Mouse (Mus musculus) forebrain, embryonic 14.5 days (tissue): ENCODE results near the gene Scn1b. TPM values are rescaled to one million over a fixed set of nuclear protein-coding genes. Genes with fewer than 3 reads are reported as not detected.

Experiments
- ATAC-seq: fragments of 200-750 bp; cut with Nextera tagmentation; 2 replicates; pipeline ENCODE4 v1.8.0; 2017; ENCODE audit warnings: mild to moderate bottlenecking, moderate library complexity
- DNase-seq: peaks from one replicate; pipeline ENCODE4 v3.0.0-alpha.2; 2015; ENCODE audit warnings: low spot score
- H3K27ac ChIP-seq: fragments of 300-500 bp; sonication (generic); 2 replicates; pipeline ENCODE4 v1.5.1; 2014; ENCODE audit warnings: low read depth, mild to moderate bottlenecking, control low read depth, low read length, moderate library complexity
- H3K27me3 ChIP-seq: fragments of 300-500 bp; sonication (generic); replicated peaks from 2 replicates; pipeline ENCODE4 v1.6.1; 2014; ENCODE audit warnings: low read length, control low read depth, mixed read lengths; ENCODE audit not compliant: control insufficient read depth, insufficient read depth
- H3K36me3 ChIP-seq: fragments of 300-500 bp; sonication (generic); 2 replicates; pipeline ENCODE4 v1.6.1; 2014; ENCODE audit warnings: low read length, control low read depth; ENCODE audit not compliant: control insufficient read depth, insufficient read depth
- H3K4me1 ChIP-seq: fragments of 300-500 bp; sonication (generic); 2 replicates; pipeline ENCODE4 v1.6.1; 2014; ENCODE audit warnings: antibody characterized with exemption, low read length, control low read depth; ENCODE audit not compliant: control insufficient read depth, insufficient read depth
- H3K4me2 ChIP-seq: fragments of 300-500 bp; sonication (generic); 2 replicates; pipeline ENCODE4 v1.6.1; 2014; ENCODE audit warnings: mild to moderate bottlenecking, control low read depth, low read length
- H3K4me3 ChIP-seq: fragments of 300-500 bp; sonication (generic); 2 replicates; pipeline ENCODE4 v1.5.1; 2014; ENCODE audit warnings: low read depth, low read length, control low read depth
- H3K9ac ChIP-seq: fragments of 300-500 bp; sonication (generic); 2 replicates; pipeline ENCODE4 v1.6.1; 2014; ENCODE audit warnings: mild to moderate bottlenecking, low read length, control low read depth, moderate library complexity
- H3K9me3 ChIP-seq: fragments of 300-500 bp; sonication (generic); replicated peaks from 2 replicates; pipeline ENCODE4 v1.6.1; 2016; ENCODE audit warnings: low read length, control low read depth, mixed read lengths; ENCODE audit not compliant: control insufficient read depth
- WGBS: fragments of 180-500 bp; shearing (Covaris S2); extraction: QIAGEN DNeasy Blood & Tissue Kit; methylation state at CpG from one replicate; pipeline ENCODE4 v1.1.7; 2014; 5-methylcytosine and 5-hydroxymethylcytosine counted together
- polyA plus RNA-seq: library from polyadenylated mRNA; unstranded; fragments of >200 nt; fragmentation: Nextera tagmentation; extraction: Ambion mirVana; gene quantifications from 2 replicates; pipeline ENCODE4 v1.2.1, GENCODE M21; 2014

Scn1b gene
- polyA plus RNA-seq, 1 experiment from 2014 or later, result 2.8 TPM

DNA sequence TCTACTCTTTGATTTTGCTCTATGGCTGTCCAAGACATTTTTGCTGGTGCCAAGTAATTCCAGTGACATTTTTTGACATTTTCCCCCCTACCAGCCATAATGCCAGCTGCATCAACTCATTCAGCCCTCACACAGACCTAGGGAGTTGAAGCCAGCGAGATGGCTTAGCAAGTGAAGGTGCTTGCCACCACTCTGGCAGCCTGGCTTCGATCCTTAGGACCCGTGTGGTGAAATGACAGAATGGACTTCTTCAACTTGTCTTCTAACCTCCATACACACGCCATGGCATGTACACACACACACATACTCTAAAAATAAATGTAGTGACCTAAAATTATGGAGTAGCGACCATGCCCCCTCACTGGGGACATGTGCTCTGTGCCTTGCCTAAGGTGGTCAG lies 2.4 kb downstream of the Scn1b start:
- H3K4me1 ChIP-seq, result peaks cover 3% of the 10 kb centered on the region; the same call in 1 of the 2 replicates
- peaks cover 14% of the 10 kb centered on the region for H3K36me3 ChIP-seq
- H3K27me3 ChIP-seq, result peaks cover 19% of the 10 kb centered on the region
- DNase-seq (no peak), ATAC-seq (no peak)
- no peak overlapping the region for H3K9ac ChIP-seq
- 86% methylated on average over 5 of the region's 5 CpGs for WGBS
- H3K4me2 ChIP-seq, result no peak overlapping the region
- H3K9me3 ChIP-seq, result no peaks in the 10 kb centered on the region
- H3K4me3 ChIP-seq, result no peak overlapping the region
- no peak overlapping the region for H3K27ac ChIP-seq

DNA sequence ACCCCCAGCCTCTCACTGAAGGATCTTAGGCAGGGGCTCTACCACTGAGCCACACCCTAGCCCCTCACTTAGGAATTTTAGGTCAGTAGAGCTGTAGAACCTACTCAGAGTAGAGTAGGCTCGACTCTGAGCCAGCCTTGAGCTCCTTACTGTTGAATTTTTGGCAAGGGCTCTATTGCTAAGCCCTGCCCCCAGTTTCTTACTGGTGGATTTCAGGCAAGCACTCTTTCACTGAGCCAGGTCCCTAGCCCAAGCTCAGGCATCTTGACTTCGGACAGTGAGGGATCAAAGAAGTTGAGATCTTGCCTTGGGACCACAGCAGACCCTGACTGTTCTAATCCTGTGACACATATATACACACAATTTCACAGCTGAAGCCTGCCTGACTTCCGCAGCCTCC lies 3.1 kb downstream of the Scn1b start:
- Histone ChIP-seq H3K9ac (no peak overlapping the region), H3K9me3 (no peaks in the 10 kb centered on the region), H3K4me1 (peaks cover 3% of the 10 kb centered on the region; the same call in 1 of the 2 replicates), H3K27me3 (peaks cover 19% of the 10 kb centered on the region), H3K4me2 (no peak overlapping the region), H3K27ac (no peak overlapping the region), H3K36me3 (peaks cover 7% of the 10 kb centered on the region), H3K4me3 (no peak overlapping the region)
- ATAC-seq (no peak), DNase-seq (no peak)
- WGBS, result 79% methylated on average over 3 of the region's 3 CpGs

DNA sequence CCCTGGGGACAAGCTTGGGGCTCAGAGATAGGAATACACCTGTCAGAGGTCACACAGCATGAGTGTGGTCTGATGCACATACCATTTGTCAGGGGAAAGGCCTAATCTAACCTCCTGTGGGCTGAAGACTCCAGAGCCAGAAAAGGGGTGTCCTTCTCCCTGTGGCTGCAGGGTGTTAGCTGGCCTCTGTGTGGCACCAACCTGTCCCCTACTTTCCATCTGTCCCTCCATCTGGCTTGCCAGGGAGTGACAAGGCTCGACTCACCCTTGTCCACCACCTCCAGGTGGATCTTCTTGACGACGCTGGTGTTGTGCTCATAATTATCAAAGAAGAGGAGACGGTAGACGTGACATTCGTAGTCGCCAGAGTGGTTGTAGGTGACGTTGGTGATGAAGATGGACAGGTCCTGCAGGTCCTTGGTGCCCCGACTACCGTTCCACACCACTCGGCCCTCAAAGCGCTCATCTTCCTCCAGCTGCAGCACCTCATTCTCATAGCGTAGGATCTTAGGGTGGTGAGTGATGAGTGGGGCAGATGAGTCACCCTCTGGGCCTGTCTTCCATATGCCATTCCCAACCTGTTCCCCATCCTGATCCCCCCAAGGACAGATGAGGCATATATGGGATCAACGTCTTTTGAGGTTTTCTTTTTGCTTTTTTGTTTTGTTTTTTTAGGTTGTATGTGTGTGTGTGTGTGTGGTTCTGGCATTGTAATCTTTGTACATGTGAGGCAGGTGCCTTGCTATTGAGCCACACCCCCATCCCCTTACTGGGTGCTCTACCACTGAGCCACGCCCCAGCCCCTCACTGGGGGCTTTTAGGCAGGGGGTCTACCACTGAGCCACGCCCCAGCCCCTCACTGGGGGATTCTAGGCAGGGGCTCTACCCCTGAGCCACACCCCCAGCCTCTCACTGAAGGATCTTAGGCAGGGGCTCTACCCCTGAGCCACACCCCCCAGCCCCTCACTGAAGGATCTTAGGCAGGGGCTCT lies 3.9 kb downstream of the Scn1b start:
- H3K9ac ChIP-seq, result no peak overlapping the region
- H3K4me3 ChIP-seq, result no peak overlapping the region
- H3K36me3 ChIP-seq, result no peaks in the 10 kb centered on the region
- 86% methylated on average over 16 of the region's 16 CpGs for WGBS
- ATAC-seq (no peak), DNase-seq (no peak)
- H3K9me3 ChIP-seq, result no peaks in the 10 kb centered on the region
- peaks cover 3% of the 10 kb centered on the region; the same call in 1 of the 2 replicates for H3K4me1 ChIP-seq
- H3K27me3 ChIP-seq, result peaks cover 19% of the 10 kb centered on the region
- H3K4me2 ChIP-seq, result no peak overlapping the region
- H3K27ac ChIP-seq, result no peak overlapping the region

DNA sequence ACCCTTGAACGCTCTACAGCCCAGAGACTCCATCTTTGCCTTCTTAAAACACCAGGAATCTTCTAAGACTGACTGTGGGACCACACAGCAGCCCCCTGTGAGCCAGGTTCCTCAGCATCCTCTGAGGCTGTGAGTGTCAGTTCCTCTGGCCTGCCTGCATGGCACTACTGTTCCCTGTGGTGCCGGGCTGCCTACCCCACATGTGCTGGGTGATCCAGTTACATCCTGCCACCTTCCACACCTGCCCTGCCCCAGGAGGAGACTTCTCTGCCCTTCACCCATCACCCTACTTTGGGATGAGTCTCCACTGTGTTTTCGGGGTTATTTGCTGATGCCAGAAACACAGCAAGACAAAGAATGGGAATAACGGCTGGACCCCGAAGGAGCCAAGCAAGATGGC lies 7.2 kb downstream of the Scn1b start:
- no peak for ATAC-seq
- DNase-seq, result no peak
- 84% methylated on average over 5 of the region's 5 CpGs for WGBS
- no peak overlapping the region for H3K4me2 ChIP-seq
- no peak overlapping the region for H3K9ac ChIP-seq
- no peak overlapping the region for H3K4me3 ChIP-seq
- H3K4me1 ChIP-seq, result no peaks in the 10 kb centered on the region
- no peaks in the 10 kb centered on the region for H3K9me3 ChIP-seq
- H3K27me3 ChIP-seq, result no peaks in the 10 kb centered on the region
- H3K27ac ChIP-seq, result no peak overlapping the region; the same call in 1 of the 2 replicates
- no peaks in the 10 kb centered on the region for H3K36me3 ChIP-seq

DNA sequence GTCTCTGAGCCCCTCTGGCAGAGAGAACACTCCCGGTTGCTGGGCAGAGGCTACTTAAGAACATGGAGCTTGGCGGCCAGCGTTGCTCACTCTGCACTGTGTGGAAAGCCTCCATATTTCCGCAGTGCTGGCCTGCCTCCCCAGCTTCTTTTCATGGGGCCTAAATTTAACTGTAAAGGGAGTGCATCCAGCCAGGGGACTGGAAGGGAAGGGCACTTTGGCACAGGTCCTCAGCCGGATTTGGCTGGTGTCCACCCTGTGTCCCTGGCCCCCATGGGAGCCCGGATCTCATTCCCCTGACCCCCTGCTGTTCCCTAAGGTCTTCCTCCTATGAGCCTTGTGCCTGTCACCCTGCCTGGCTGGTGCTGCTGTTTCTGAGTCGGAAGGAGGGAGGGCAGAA lies 8.3 kb downstream of the Scn1b start:
- ATAC-seq (no peak), DNase-seq (no peak)
- H3K27ac ChIP-seq, result no peak overlapping the region
- no peaks in the 10 kb centered on the region for H3K4me1 ChIP-seq
- no peak overlapping the region for H3K9ac ChIP-seq
- H3K4me3 ChIP-seq, result no peak overlapping the region
- H3K4me2 ChIP-seq, result no peak overlapping the region
- H3K9me3 ChIP-seq, result no peaks in the 10 kb centered on the region
- WGBS, result 75% methylated on average over 7 of the region's 7 CpGs
- H3K27me3 ChIP-seq, result no peaks in the 10 kb centered on the region
- no peaks in the 10 kb centered on the region for H3K36me3 ChIP-seq

DNA sequence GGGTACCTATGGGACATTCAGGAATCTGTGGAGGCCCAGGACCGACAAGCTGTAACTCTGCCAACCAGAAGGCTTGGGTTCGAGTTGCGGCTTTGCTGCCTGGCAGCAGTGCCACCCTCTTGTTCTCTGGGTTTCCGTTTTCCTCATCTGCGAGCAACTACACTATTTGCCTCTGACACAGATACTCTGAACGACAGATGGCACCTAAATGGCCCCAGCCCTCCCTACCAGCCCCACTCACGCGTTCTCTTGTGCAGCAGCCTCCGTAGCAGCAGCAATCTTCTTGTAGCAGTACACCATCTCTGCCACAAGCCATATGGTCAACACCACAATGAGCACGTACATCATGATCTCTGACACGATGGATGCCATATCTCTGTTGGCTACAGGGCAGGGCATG lies 9.3 kb downstream of the Scn1b start:
- H3K9me3 ChIP-seq, result no peaks in the 10 kb centered on the region
- no peak for DNase-seq
- no peak overlapping the region for H3K4me3 ChIP-seq
- H3K4me2 ChIP-seq, result no peak overlapping the region
- no peak overlapping the region for H3K9ac ChIP-seq
- no peaks in the 10 kb centered on the region for H3K36me3 ChIP-seq
- no peaks in the 10 kb centered on the region for H3K4me1 ChIP-seq
- no peaks in the 10 kb centered on the region for H3K27me3 ChIP-seq
- no peak overlapping the region for H3K27ac ChIP-seq
- ATAC-seq, result no peak
- WGBS, result 85% methylated on average over 11 of the region's 11 CpGs

DNA sequence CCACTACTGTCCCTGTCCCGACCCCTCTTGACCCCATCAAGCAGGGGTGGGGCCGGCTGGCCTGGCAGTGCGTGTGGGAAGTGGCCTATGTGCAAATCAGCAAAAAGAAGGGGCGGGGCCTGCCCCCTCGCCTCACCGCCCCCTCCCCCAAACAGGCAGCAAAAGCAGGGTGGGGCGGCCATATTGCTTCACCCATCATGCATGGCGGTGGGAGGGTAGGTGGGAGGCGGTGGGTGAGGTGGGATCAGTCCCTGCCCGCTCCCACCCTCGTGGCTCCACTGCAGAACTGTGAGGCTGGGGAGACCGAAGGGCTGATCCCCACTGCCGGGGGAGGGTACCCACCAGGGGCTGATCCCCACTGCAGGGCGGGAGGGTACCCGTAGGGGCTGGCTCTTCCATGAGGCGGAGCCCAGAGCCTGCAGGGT lies 10.1 kb downstream of the Scn1b start:
- ATAC-seq (no peak; the same call in 1 of the 2 replicates), DNase-seq (no peak)
- H3K36me3 ChIP-seq, result no peaks in the 10 kb centered on the region
- no peaks in the 10 kb centered on the region for H3K4me1 ChIP-seq
- no peak overlapping the region for H3K4me3 ChIP-seq
- H3K9ac ChIP-seq, result no peak overlapping the region
- no peak overlapping the region for H3K27ac ChIP-seq
- H3K27me3 ChIP-seq, result no peaks in the 10 kb centered on the region
- no peaks in the 10 kb centered on the region for H3K9me3 ChIP-seq
- no peak overlapping the region for H3K4me2 ChIP-seq
- WGBS, result 44% methylated on average over 14 of the region's 16 CpGs

DNA sequence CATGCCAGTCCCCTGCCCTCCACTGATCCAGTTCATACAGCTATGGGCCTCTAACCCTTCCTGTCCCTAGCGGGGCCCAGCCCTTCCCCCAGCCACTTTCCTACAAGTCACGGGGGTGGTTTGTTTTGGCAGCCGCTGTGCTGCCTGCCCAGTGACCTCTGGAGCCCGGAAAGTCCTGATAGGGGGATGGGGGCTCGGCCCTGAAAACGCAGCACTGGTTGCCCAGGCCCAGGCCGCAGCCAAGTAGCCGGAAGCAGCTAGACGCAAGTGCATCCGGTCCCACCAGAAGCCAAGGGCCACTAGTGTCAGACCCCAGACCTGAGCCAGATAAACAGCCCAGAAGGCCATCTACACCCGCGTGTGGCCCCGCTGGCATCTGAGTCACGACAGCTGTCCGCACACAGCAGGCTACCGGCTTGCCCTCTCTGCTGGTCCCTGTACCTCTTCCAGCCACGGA lies 11.2 kb downstream of the Scn1b start:
- ATAC-seq, result no peak
- WGBS, result 36% methylated on average over 17 of the region's 17 CpGs

DNA sequence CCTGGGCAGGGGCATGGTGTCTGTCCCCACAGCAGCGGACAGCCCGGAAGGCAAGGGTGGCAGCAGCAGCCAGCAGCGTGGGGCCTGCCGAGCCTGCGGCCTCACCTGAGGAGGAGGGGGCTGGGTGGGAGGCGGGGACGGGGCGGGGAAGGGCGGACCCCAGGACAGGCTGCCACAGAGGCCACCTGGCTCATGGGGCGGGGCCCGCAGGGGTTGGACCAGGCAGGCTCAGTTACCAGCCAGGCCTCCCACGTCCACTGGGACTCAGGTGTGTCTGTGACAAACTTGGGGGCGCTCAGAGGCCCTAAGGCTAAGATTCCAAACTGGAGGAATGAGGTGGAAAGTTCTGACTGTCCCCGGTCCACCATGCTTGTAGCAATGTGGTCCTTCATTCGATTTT lies 11.6 kb downstream of the Scn1b start, which contains the start of gene Hpn:
TSS of gene Hpn (minus strand) at position 109 of the 400 bp plus-strand sequence.
- Histone ChIP-seq H3K9ac (no peak within 1 kb of the TSS), H3K4me1 (no peaks in the 10 kb centered on the region), H3K4me3 (no peak within 1 kb of the TSS), H3K36me3 (no peaks in the 10 kb centered on the region), H3K9me3 (no peaks in the 10 kb centered on the region), H3K27ac (no peak within 1 kb of the TSS), H3K4me2 (no peak within 1 kb of the TSS), H3K27me3 (no peaks in the 10 kb centered on the region)
- WGBS, result 19% methylated on average over 15 of the region's 15 CpGs
- ATAC-seq (no peak), DNase-seq (no peak)

More for the DNA sequence above, 11.2 kb downstream of the Scn1b start:
- H3K27me3 ChIP-seq, result no peaks in the 10 kb centered on the region
- H3K4me1 ChIP-seq, result no peaks in the 10 kb centered on the region
- H3K9me3 ChIP-seq, result no peaks in the 10 kb centered on the region
- H3K27ac ChIP-seq, result no peak overlapping the region
- no peak overlapping the region for H3K4me3 ChIP-seq
- no peaks in the 10 kb centered on the region for H3K36me3 ChIP-seq
- H3K9ac ChIP-seq, result no peak overlapping the region
- H3K4me2 ChIP-seq, result no peak overlapping the region
- no peak for DNase-seq
